17 mouse cellular contexts compared by ENCODE assay signal in genomic region chr7:98187332-98187731, GRCm38 (mm10). TPM values are rescaled to one million over a fixed set of nuclear protein-coding genes. Genes with fewer than 3 reads are reported as not detected.
A peak's percentile ranks its signal among the peaks of the same experiment; 100 is the strongest.
DNase-seq lines count a peak whose midpoint lies in the region; ATAC-seq lines count a peak whose summit lies in the region.
"Not testable (repeated sequence)": the region's sequence is repeated elsewhere in the genome, so short reads cannot be mapped to it uniquely, and the experiment has no call there.
"Had no signal": no experiment of that assay in that cellular context is flagged by ENCODE, and none has a peak within 500 bp of the region (broad histone marks: within the 10 kb centered on the region; RNA-seq: fewer than 3 reads in every experiment).

No protein-coding gene starts in this region.

- peaks cover 74% of the 10 kb centered on the region for H3K27me3 ChIP-seq in forebrain, embryonic 12.5 days
- H3K27me3 ChIP-seq in hindbrain, embryonic 13.5 days = peaks cover 25% of the 10 kb centered on the region
- H3K27me3 ChIP-seq in midbrain, embryonic 12.5 days = peaks cover 63% of the 10 kb centered on the region
- H3K27me3 ChIP-seq in midbrain, embryonic 16.5 days (ENCODE audit: control insufficient read depth, insufficient read depth, low read depth, low read length) = peaks cover 11% of the 10 kb centered on the region
- not testable (repeated sequence) for H3K27me3 ChIP-seq in neural tube, embryonic 15.5 days (replicated peaks)

- WGBS in forebrain, embryonic 12.5 days = 64% methylated on average over 3 of the region's 3 CpGs
- WGBS in hindbrain, embryonic 13.5 days = 53% methylated on average over 3 of the region's 3 CpGs
- WGBS in midbrain, embryonic 12.5 days = 72% methylated on average over 3 of the region's 3 CpGs
- 65% methylated on average over 3 of the region's 3 CpGs for WGBS in midbrain, embryonic 16.5 days
- 60% methylated on average over 3 of the region's 3 CpGs for WGBS in neural tube, embryonic 15.5 days

- not testable (repeated sequence) for H3K36me3 ChIP-seq in forebrain, embryonic 12.5 days (replicated peaks); hindbrain, embryonic 13.5 days; midbrain, embryonic 12.5 days; midbrain, embryonic 16.5 days (ENCODE audit: control insufficient read depth, insufficient read depth, low read length); neural tube, embryonic 15.5 days

- ATAC-seq in forebrain, embryonic 12.5 days (ENCODE audit: low FRiP score); hindbrain, embryonic 13.5 days (ENCODE audit: low FRiP score); midbrain, embryonic 12.5 days (ENCODE audit: low FRiP score, low read depth); midbrain, embryonic 16.5 days; neural tube, embryonic 15.5 days (ENCODE audit: low FRiP score): not testable (repeated sequence)
- ATAC-seq in hematopoietic stem cell, adult 5-6 weeks (replicated peaks in 1 of 2; ENCODE audit: insufficient read depth in 1 of 2, low FRiP score in 2 of 2, low TSS enrichment in 1 of 2, low read depth in 1 of 2, poor library complexity in 2 of 2, severe bottlenecking in 2 of 2) = peak; percentile 80 to 83
- peak; percentile 65 for ATAC-seq in megakaryocyte, adult 5-6 weeks (ENCODE audit: poor library complexity, severe bottlenecking)

- not testable (repeated sequence) for H3K4me3 ChIP-seq in forebrain, embryonic 12.5 days (replicated peaks); hindbrain, embryonic 13.5 days; midbrain, embryonic 12.5 days; midbrain, embryonic 16.5 days (ENCODE audit: low read depth, low read length); neural tube, embryonic 15.5 days (replicated peaks)

- H3K9ac ChIP-seq in forebrain, embryonic 12.5 days; hindbrain, embryonic 13.5 days; midbrain, embryonic 12.5 days (replicated peaks); midbrain, embryonic 16.5 days (ENCODE audit: low read depth, low read length); neural tube, embryonic 15.5 days (replicated peaks): not testable (repeated sequence)

- H3K27ac ChIP-seq in forebrain, embryonic 12.5 days = peak overlapping the region; percentile 66
- peak overlapping the region; percentile 72; the same call in 1 of the 2 replicates for H3K27ac ChIP-seq in hindbrain, embryonic 13.5 days
- H3K27ac ChIP-seq in midbrain, embryonic 12.5 days (replicated peaks) = peak overlapping the region; percentile 64
- peak overlapping the region; percentile 28; the same call in 1 of the 2 replicates for H3K27ac ChIP-seq in midbrain, embryonic 16.5 days (ENCODE audit: low read length)
- 0 out of 2 replicates have a peak overlapping the region, but pooled peaks have one; percentile 37 for H3K27ac ChIP-seq in neural tube, embryonic 15.5 days (replicated peaks)

- H3K4me1 ChIP-seq in forebrain, embryonic 12.5 days = peaks cover 25% of the 10 kb centered on the region
- H3K4me1 ChIP-seq in hindbrain, embryonic 13.5 days (replicated peaks) = peaks cover 27% of the 10 kb centered on the region
- H3K4me1 ChIP-seq in midbrain, embryonic 12.5 days = peaks cover 18% of the 10 kb centered on the region
- not testable (repeated sequence) for H3K4me1 ChIP-seq in midbrain, embryonic 16.5 days (ENCODE audit: control insufficient read depth, insufficient read depth, low read length)
- peaks cover 11% of the 10 kb centered on the region; the same call in 1 of the 2 replicates for H3K4me1 ChIP-seq in neural tube, embryonic 15.5 days

- peak; percentile 77 for DNase-seq in 416B (ENCODE audit: low read depth)

- not testable (repeated sequence) for H3K9me3 ChIP-seq in forebrain, embryonic 12.5 days; hindbrain, embryonic 13.5 days; midbrain, embryonic 12.5 days; midbrain, embryonic 16.5 days (replicated peaks; ENCODE audit: control insufficient read depth, low read length, poor library complexity, severe bottlenecking); neural tube, embryonic 15.5 days (replicated peaks)

- H3K4me2 ChIP-seq in forebrain, embryonic 12.5 days; hindbrain, embryonic 13.5 days; midbrain, embryonic 12.5 days (replicated peaks); midbrain, embryonic 16.5 days (ENCODE audit: low read length); neural tube, embryonic 15.5 days: not testable (repeated sequence)

RNA-seq across cellular contexts. Expression of gene Capn5, which starts 9.3 kb away (rescaled TPM):
- polyA plus RNA-seq in forebrain, embryonic 12.5 days (2016; fragmentation: Nextera tagmentation; extraction: Ambion mirVana) = 8.3 and 9.3 TPM in 2 replicates
- 23.0 and 28.0 TPM in 2 replicates for total RNA-seq in hematopoietic stem cell, adult 5-6 weeks (2017)
- 15.3 and 16.3 TPM in 2 replicates for polyA plus RNA-seq in hindbrain, embryonic 13.5 days (2015; fragmentation: Nextera tagmentation; extraction: Ambion mirVana)
- 1.1 TPM in 2 replicates for total RNA-seq in megakaryocyte, adult 5-6 weeks (2015)
- 0.73 and 0.89 TPM in 2 replicates for total RNA-seq in megakaryocyte, adult 5-6 weeks (2017)
- polyA plus RNA-seq in midbrain, embryonic 12.5 days (2016; fragmentation: Nextera tagmentation; extraction: Ambion mirVana) = 7.2 and 8.6 TPM in 2 replicates
- 23.5 and 24.0 TPM in 2 replicates for polyA plus RNA-seq in midbrain, embryonic 16.5 days (2015; fragmentation: Nextera tagmentation; extraction: Ambion mirVana)
- 23.6 and 29.4 TPM in 2 replicates for polyA plus RNA-seq in neural tube, embryonic 15.5 days (2015; fragmentation: Nextera tagmentation; extraction: Ambion mirVana)

RNA-seq across cellular contexts. Expression of gene B3gnt6, which starts 11.9 kb away (rescaled TPM):
- polyA plus RNA-seq in forebrain, embryonic 12.5 days (2016; fragmentation: Nextera tagmentation; extraction: Ambion mirVana) = 0.13 and 0.15 TPM in 2 replicates
- 1.0 TPM in 1 of 2 replicates, not detected in the other for total RNA-seq in hematopoietic stem cell, adult 5-6 weeks (2017)
- 0.27 TPM in 1 of 2 replicates, not detected in the other for polyA plus RNA-seq in hindbrain, embryonic 13.5 days (2015; fragmentation: Nextera tagmentation; extraction: Ambion mirVana)
- 0.11 and 0.38 TPM in 2 replicates for total RNA-seq in megakaryocyte, adult 5-6 weeks (2015)
- total RNA-seq in megakaryocyte, adult 5-6 weeks (2017) = 0.28 and 0.59 TPM in 2 replicates
- not detected in 2 replicates for polyA plus RNA-seq in midbrain, embryonic 12.5 days (2016; fragmentation: Nextera tagmentation; extraction: Ambion mirVana)
- polyA plus RNA-seq in midbrain, embryonic 16.5 days (2015; fragmentation: Nextera tagmentation; extraction: Ambion mirVana) = 0.45 and 0.57 TPM in 2 replicates
- 0.49 and 0.77 TPM in 2 replicates for polyA plus RNA-seq in neural tube, embryonic 15.5 days (2015; fragmentation: Nextera tagmentation; extraction: Ambion mirVana)
- total RNA-seq: gastrocnemius, postnatal 10 days; gastrocnemius, postnatal 4 days; heart, adult 2 months; heart, postnatal 14 days had no signal
- polyA plus RNA-seq: C2C12; embryonic facial prominence, embryonic 10.5 days; heart, embryonic 11.5 days; heart, embryonic 15.5 days had no signal

RNA-seq across cellular contexts. Expression of gene Omp, which starts 42.0 kb away (rescaled TPM):
- 0.45 and 0.74 TPM in 2 replicates for polyA plus RNA-seq in forebrain, embryonic 12.5 days (2016; fragmentation: Nextera tagmentation; extraction: Ambion mirVana)
- 0.50 and 0.89 TPM in 2 replicates for total RNA-seq in hematopoietic stem cell, adult 5-6 weeks (2017)
- 0.30 and 0.49 TPM in 2 replicates for polyA plus RNA-seq in hindbrain, embryonic 13.5 days (2015; fragmentation: Nextera tagmentation; extraction: Ambion mirVana)
- total RNA-seq in megakaryocyte, adult 5-6 weeks (2015) = not detected in 2 replicates
- not detected in 2 replicates for total RNA-seq in megakaryocyte, adult 5-6 weeks (2017)
- polyA plus RNA-seq in midbrain, embryonic 12.5 days (2016; fragmentation: Nextera tagmentation; extraction: Ambion mirVana) = 0.13 TPM in 1 of 2 replicates, not detected in the other
- polyA plus RNA-seq in midbrain, embryonic 16.5 days (2015; fragmentation: Nextera tagmentation; extraction: Ambion mirVana) = 0.35 TPM in 2 replicates
- 0.81 and 0.91 TPM in 2 replicates for polyA plus RNA-seq in neural tube, embryonic 15.5 days (2015; fragmentation: Nextera tagmentation; extraction: Ambion mirVana)
- polyA plus RNA-seq: embryonic facial prominence, embryonic 10.5 days; inflammation-experienced regulatory T-cells, adult 6 months had no signal
